Mouse (Mus musculus) monocyte, adult 5-6 weeks (primary cell): ENCODE data around the gene Syvn1. TPM values are rescaled to one million over a fixed set of nuclear protein-coding genes. Genes with fewer than 3 reads are reported as not detected.

Experiments
- ATAC-seq: fragments of 153-309, 156-312 bp; replicated peaks from 2 replicates; pipeline ENCODE4 v1.8.0; 2017; ENCODE audit warnings: mild to moderate bottlenecking; ENCODE audit not compliant: low TSS enrichment, insufficient number of reproducible peaks, severe bottlenecking, poor library complexity, low FRiP score
- total RNA-seq: library from RNA; stranded (forward); fragments of 200-1000, 200-491, 200-594 nt; gene quantifications from 3 replicates; pipeline ENCODE4 v1.2.3, GENCODE M21; 2017

Gene Syvn1
- total RNA-seq = 7.7 to 16.8 TPM (median 11.2 TPM) in 3 replicates

DNA sequence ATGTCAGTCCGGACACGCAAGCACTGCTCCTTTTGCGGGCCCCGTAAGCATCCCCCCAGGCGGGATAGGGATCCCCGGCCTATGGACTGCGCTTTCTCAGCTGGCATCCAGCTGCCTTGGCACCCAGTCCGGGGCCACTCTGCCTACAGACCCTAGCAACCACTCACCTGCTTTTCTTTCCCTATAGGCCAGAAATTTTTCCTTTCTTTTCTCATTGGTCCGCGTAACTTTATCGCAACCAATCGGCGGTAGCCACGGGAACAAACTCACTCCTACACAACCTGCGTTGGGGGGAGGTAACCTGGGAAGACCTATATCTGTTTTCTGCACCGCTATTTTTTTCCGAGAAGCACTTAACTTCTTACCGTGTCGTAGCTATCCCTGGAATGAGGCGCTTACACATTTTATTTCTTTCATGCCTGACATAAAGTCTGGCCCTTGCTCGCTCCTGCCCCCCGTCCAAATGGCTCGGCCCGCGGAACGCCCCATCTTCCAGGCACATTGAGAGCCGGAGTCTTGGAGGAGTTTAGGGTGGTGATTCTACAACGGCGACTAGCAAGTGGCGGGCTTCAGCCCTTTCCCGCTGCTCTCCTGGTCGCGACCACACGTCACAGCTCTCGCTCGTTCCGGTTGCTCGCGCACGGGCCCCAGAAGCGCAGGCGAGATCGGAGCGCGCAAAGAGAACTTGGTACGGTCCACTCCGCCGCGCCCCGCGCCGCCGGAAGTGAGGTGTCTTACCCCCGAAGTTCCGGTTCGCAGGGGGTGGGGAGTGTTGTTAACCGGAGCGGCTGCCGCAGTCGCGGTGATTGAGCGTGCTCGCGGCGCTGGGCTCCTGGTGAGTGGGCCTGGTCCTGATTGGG is at the start of gene Syvn1:
Gene Syvn1 (plus strand): TSS at position 283 of the 860 bp plus-strand sequence.
- ATAC-seq = peak; percentile 73

DNA sequence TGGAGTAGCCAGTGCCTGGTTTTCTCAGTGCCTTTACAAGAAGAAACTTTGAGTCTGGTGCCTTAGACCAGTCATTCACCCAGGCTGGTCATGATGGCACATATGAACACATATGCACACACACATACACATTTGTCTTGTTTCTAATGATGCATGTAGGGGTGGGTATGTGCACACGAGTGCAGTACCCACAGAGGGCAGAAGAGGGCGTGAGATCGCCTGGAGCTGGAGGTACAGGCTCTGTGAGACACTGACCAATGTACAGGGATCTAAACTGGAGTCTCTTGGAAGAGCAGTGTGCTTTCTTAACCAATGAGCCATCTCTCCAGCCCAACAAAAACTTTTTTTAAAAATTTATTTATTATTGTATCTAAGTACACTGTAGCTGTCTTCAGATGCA is 48.2 kb upstream of the Syvn1 start:
- ATAC-seq = no peak

DNA sequence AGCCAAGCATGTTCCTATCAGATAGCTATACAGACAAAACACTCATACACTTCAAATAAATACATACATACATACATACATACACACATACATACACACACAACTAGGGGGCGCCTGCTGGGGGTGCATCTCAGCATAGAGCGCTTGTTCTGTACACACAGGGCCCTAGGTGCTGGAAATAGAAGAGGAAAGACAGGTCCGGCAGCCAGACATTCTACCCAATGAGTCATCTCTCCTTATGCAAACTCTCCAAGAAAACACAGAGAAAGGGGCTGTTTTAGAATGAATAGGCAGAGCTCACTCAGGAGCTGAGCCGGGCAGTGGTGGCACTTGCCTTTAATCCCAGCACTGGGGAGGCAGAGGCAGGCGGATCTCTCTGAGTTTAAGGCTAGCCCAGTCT is 46.4 kb upstream of the Syvn1 start:
- ATAC-seq = no peak

DNA sequence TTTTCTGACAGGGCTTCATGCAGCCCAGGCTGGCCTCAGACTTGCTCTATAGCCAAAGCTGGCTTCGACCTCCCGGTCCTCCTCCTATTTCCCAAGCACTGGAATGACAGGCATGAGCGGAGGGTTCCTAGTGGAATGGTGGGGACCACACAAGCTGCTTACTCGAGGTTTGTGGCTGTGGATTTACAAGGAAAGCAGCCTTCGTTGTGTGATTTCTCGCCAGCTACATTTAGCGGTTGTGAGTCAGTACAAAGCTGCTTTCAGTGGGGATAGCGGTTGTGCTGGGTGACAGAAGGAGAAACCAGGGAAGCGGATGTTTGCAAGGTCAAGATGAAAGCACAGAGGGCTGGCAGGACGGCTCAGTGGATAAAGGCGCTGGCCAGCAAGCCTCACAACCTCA is 40.8 kb upstream of the Syvn1 start:
- no peak for ATAC-seq

DNA sequence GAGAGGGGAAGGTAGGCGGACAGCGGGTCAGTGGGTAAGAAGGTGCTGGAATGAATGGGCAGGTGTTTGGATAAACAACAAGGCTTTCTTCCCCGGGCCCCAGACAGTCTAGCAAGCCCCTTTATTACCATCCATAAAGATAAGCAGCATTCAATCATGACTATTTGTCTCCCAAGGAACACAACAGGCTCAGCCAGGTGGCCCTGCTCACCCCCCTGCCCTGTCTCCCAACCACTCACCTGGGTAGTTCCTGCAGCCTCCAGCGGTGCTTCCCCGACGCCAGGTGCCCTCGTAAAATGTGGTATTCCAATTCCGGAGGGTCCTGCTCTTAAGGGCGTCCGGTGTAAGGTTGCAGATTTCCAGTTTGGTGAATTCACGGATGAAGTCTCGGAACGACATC is 39.4 kb upstream of the Syvn1 start:
- no peak for ATAC-seq

DNA sequence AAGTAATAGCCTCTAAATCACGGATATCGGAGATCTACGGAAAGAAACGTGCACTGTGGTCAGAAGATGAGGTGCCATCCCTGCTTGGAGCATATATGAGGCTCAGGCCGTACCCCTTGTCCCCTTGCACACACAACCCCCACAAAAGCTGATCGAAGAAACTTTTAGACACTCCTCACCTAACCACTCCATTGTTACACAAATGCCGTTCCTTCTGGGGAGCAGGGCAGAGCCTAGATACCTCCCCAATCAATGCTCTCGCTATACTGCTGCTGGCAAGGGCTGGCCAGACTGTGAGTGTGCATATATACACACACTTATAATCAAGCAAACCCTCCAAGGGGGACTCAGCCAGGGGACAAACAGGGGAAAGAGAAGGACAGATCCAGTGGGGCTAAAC is 37.2 kb upstream of the Syvn1 start:
- ATAC-seq = no peak

DNA sequence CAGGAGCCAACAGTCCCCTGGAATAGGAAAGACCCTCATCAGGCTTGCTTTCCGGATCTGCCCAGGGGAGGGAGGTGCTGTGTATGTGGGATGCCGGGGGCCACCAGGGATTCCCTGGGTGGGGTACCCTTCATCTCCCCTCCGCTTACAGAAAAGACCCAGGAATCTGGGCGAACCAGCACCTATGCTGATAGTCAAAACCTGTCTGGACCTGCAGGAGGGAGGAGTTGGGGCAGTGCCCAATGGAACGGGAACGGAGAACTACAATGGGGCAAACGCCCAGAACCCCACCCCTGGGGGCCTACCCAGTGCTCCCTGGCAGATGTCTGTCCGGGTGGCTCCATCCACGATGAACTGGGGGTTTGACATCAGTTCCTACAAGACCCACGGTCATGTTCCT is 32.7 kb upstream of the Syvn1 start:
- ATAC-seq = no peak

DNA sequence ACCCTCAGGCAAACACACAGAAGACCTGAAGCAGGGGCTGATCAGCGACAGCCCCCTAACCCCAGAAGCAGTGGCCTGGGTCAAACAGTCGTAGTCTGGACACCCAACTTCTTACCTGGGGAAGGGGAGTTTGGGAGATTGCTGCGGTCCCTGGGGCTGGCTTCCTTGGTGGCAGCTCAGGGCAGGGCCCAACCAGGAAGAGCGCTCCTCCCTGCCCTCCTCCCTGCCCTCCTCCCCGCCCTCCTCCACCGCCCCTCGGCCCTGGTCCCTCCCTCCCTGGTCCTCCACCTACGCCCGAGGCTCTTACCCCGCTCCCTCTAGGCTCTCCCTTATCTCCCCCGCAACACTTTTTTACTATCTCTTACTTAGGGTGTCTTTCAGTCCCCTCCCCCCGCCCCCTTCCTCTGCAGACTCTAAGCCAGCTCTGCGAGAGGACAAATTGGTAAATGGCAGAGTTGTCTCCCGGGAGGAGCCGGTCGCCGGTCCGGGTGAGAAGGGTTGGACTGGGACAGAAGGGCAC is 31.3 kb upstream of the Syvn1 start:
- ATAC-seq = 0 out of 2 replicates have a peak, but pooled peaks have one; percentile 30

DNA sequence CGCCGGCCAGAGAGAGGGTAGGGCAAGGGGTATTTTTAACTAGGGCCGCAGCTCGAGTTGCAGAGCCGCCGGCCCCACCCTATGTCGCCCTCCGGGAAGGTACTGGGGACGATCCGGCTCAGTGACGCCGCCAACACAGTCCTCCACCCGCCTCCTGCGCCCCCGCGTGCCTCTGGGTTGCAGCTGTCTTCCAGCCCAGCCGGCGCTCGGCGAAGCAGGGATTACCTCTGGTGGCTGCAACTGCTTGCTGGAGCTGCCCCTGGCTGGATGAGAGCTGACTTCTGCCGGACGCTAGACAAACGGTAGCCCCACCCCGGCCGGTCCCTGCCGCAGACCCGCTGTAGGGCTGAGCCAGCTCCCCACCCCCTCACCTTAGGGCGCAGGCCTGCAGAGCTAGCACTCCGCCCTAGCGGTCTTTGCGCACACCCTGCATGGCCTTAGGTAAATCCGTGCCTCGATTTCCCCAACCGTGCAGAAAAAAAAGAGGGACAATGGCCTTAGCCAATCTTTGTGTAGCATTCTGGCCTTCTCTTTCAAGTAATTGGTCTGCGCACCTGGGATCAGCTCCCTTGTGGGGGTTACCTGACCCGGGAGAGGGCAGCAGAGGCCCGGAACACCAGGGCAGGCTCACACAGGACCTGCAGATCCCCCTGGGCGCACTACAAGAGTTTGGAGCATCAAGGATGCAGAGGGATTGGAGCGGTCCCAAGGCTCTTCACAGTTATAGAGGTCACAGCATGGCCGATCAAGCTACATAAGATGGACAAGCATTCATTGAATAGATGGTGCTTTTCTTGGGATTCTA is 30.7 kb upstream of the Syvn1 start, which contains the start of gene Capn1:
Gene Capn1 (minus strand): TSS at position 387 of the 805 bp plus-strand sequence.
- 0 out of 2 replicates have a peak, but pooled peaks have one; percentile 14 for ATAC-seq

DNA sequence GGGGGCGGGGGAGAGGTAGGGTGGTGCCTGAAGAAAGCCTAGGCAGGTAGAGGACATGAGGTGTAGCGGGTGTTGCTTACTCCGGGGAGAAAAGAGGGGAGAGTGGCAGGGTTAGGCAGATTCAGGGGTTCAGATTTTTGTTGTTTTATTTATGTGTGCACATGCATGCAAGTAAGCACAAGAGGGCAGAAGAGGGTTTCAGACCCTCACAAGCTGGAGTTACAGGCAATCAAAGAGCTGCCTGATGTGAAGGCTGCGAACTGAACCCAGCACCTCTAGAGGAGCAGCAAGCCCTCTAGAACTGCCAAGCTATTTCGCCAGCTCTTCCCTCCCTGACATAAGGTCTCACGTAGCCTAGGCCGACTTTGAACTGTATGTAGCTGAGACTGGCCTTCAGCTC is 29.8 kb upstream of the Syvn1 start:
- ATAC-seq = no peak

DNA sequence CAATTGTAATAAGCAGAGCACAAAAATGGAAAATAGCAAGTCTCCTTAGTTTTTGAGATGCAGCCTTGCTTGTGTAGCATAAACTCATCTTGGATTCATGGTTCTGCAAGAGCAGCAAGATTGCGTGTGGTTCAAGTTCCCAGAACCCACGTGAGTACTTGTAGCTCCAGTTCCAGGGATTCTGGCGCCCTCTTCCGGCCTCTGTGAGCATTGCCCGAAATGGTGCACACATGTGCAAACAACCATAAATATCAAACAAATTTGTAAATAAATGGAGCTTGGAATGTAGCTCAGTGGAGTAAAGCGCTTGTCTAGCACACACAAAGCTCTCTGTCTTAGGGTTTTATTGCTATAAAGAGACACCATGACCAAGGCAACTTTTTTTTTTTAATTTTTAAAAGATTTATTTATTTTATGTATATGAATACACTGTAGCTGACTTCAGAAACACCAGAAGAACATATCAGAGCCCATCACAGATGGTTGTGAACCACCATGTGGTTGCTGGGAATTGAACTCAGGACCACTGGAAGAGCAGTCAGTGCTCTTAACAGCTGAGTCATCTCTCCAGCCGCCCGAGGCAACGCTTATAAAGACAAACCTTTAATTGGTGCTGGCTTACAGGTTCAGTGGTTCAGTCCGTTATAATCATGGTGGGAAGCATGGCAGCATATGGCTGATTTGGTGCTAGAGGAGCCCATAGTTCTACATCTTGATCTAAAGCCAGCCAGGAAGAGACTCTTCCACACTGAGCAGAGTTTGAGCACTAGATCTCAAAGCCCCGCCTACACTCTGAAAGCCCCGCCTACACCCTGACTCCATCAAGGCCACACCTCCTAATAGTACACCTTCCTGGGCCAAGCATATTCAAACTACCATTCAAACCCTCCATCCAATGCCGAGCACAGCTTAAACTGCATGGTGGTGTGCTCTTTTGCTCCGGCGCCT is 28.0 kb upstream of the Syvn1 start:
- peak; percentile 78; the same call in 1 of the 2 replicates for ATAC-seq

DNA sequence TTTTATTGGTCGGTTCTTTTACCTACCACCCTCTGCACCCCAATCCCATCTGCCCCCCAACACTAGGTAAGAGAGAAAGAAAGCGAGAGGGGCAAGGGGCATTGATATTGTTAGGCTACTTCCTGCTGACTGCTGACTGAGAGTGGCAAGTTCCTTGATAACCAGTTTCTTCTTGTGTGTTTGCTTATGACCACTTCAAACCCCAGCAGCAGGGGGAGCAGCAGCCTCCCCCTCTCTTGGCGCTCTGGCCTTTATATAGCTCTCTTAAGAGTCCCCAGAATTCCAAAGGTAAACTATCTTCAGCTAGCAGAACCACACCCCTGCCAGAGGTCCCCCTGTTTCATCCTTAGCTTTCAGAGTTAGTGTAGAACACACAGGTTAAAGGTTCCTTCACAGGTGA is 26.1 kb upstream of the Syvn1 start:
- no peak for ATAC-seq

DNA sequence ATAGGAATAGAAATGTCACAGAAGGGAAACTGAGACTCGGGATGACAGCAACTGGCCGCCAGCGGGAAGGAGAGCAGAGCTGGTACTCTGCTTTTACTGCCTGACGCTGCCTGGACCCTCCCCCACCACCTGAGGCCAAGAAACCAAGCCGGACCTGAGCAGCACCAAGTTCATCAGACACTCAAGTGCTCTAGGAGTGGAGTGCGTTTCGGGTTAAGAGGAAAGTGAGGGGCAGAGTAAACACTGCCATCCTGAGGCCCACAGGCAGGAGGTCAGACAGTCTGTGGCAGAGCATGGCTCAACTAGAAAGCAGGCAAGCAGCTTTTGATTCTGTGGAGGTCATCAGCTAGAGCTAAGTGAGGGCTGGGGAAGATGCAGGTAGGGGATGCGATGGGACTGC is 23.3 kb upstream of the Syvn1 start:
- ATAC-seq = no peak

DNA sequence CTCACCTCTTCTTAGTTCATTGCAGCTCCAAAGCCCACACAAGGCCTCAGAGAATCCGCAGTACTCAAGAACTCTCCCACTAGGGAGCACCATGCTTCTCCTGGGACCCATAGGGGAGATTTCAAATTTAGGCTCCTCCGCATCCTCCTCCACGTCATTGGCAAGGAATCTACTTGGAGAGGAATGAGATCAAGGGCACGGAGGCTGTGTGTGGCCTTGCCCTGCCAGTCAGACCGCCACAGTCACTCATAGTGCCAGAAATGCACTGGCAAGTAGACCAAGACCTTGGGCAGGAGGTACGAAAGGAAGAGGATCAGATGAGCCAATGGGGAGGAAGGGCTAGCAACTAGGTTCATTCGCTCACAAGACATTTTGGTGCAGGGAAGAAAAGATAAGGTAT is 22.4 kb upstream of the Syvn1 start:
- ATAC-seq = no peak

DNA sequence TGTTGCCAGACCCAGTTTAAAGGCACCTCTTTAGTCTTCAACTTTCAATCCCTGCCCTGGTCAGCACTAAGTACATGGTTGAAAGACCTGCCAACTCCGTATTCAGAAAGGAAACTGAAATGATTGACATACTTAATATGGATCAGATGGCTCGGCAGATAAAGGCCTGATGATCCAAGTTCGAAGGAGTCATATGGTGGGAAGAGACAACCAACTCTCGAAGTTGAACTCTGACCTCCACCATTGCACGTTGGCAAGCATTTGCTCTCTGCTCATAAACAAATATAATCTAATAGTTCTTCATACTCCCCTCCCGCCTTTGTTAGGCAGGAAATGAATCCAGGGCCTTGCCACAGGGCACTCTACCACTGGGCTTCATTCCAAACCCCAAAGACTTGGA is 17.4 kb upstream of the Syvn1 start:
- no peak for ATAC-seq

DNA sequence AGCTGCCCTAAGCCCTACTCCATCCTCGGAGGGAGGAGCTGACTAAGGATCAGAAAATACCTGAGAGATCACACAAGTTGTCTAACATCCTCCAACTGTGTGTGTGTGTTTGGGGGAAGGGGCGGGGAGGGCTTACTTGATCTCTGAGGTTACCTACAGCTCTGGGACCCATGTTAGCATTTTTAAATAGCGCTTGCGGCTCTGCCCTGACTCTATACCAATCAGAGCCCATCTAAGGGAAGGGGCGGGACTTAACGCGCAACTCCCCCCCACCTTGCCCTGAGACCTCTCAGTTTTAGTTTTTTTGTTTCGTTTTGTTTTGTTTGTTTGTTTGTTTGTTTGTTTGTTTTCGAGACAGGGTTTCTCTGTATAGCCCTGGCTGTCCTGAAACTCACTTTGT is 16.9 kb upstream of the Syvn1 start:
- no peak for ATAC-seq

DNA sequence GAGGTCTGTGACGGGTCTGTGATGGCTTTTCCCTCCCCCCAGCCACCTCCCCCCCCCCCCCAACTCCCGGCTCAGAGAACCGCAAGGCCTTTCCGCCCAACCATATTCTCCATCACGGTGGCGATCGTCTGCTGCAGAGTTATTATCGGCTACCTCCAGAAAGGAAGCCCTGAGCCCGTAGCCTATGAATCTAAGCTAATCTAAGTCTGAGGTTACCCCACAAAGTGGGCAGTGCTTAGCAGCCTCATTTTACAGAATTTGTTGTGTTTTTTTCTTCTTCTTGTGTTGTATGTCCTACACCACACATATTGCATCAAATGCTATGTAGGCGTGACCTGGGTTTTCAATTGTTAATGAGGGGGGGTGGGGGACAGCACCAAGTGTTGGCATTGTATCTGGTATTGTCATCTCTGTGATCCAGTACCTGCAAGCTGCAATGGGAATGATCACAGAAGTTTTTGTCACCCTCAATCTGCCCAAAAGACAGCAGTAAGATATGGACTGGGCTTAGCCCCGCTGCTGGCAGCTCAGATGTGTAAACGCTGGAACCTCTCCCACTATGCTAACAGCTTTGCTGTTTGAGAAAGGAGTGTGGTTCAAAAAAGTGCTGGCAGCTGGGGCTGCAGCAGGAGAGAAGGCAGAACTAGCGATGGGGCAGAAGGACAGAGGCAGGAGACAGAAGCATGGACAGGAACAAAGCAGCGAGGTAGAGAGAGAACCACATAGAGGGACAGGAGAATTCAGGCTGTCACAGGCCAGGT is 15.7 kb upstream of the Syvn1 start:
- no peak for ATAC-seq
